Mouse (Mus musculus) kidney, adult 11 months (tissue): ENCODE data around the gene Dhdds.

Experiments
- DNase-seq: peaks from one replicate; pipeline ENCODE4 v3.0.0; 2022

Dhdds gene

GRCm38 (mm10) chr4:133943791-133944190 lies 56.9 kb downstream of the Dhdds start:
- DNase-seq, result no peak

GRCm38 (mm10) chr4:133942679-133943078 lies 58.0 kb downstream of the Dhdds start:
- no peak for DNase-seq

GRCm38 (mm10) chr4:133941576-133941975 lies 59.1 kb downstream of the Dhdds start:
- no peak for DNase-seq

DNA sequence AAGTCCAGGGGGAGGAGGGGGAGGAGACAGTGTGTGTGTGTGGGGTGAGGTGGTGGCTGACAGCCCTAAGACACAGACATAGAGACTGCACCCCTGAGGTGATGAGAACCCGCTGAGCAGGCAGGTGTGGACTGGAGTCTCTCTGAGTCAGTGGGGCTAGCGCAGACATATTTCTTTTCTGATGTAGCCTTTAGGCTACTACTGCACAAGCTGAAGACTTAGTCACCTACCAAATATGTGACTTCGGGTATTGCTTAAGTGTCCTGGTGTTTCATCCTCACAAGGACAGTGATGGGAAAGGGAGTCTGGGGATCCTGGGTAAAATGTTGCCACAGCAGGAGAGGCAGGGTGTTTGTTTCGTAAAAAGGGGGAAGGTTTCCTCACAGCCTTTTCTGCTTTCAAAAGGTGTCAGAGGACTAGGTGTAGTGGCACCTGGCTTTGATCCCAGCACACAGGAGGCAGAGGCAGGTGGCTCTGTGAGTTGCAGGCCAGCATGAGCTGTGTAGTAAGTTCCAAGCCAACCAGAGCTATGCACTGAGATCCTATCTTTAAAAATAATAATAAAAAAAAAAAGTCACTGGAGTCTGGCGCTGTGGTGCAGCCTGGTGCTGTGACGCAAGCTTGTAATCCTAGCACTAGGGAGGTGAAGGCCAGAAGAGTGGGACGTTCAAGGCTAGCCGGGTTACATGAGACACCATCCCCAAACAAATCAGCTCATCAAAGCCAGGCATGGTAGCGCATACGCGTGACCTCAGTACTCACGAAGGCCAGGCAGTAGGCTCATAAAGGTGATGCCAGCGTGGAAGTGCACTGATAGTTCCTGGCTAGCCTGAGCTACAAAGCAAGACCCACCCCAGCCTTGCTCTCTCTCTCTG lies 60.1 kb downstream of the Dhdds start:
- DNase-seq, result no peak

GRCm38 (mm10) chr4:133938077-133938476 lies 62.6 kb downstream of the Dhdds start:
- DNase-seq, result no peak

- DNase-seq, result peak; percentile 45
Measured at GRCm38 (mm10) chr4:133931785-133932184, 68.9 kb downstream of the Dhdds start.

DNA sequence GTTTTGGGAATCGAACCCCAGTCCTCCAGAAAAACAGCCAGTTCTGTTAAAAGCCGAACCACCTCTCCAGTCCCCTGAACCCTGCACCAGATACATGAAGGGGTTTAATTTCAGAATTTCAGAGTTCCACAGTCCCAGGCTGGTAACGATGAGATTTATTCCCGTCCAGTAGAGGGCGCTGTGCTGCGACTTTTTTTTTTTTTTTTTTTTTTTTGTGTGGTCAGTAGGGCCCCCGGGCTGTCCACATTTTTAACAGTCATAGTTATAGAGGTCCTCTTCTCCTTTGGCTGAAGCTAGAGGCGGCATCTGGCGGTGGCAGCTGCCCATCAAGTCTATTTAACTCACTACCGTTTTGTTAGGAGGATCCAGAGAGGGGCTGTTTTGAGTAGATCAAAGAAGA lies 69.4 kb downstream of the Dhdds start:
- DNase-seq, result no peak

DNA sequence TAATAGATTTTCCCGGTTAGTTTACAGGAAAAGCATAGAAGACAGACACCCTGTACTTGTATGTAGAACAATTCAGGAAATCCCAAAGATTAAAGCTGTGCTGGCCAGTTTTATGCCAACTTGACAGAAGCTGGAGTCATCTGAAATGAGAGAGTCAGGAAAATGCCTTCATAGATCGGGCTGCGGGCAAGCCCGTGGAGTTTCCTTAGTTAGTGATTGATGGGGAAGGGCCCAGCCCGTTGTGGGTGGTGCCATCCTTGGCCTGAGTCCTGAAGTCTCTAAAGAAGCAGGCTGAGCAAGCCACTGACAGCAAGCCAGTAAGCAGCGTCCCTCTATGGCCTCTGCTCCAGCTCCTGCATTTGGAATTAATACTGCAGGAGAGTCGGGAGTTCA lies 71.4 kb downstream of the Dhdds start:
- peak; percentile 37 for DNase-seq

DNA sequence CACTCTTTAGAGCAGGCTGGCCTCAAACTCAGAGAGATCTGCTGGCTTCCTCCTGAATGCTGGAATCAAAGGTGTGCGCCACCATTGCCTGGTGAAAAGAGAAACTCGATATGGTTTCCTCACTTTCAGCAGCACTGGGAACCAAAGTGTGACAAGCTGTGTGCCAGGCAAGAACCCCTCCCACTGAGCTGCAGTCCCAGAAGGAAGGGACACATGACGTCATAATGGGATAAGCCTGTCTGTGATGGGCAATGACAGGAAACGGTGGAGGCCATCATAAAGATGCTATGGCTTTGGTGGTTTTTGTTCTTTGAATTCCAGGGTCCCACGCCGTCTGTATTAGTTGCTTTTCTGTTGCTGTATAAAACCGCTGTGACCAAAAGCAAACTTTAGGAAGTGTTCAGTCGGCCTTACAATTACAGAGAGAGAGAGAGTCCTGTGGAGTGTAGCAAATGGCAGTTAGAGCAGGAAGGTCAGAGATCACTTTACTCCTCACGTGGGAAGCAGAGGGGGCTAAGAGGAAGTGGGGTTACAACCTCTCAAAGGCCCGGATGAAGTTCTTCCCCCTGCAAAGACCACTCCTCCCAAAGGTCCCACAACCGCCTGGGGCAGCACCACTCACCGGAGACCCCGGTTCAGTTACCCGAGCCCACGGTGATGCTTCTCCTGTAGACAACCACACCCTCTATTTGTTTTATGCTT lies 72.0 kb downstream of the Dhdds start:
- DNase-seq, result no peak

DNA sequence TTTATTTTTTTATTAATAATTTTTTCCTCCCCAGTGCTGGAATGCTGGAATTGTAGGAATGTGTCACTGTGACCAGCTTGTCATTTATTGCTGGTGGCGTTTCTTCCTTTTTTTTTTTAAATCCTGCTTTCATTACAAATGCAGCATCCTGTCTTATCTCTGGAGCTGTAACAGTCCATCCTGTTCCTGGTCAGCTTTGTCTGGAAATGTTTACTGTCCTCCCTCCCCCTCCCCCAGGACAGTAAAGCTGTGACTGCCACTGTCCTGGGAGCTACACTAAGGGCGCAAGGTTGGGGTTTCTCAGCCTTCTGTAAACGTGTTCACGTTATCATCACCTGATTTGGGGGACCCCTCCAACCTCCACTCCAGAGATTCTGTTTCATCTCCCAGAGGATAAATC lies 75.5 kb downstream of the Dhdds start:
- no peak for DNase-seq

DNA sequence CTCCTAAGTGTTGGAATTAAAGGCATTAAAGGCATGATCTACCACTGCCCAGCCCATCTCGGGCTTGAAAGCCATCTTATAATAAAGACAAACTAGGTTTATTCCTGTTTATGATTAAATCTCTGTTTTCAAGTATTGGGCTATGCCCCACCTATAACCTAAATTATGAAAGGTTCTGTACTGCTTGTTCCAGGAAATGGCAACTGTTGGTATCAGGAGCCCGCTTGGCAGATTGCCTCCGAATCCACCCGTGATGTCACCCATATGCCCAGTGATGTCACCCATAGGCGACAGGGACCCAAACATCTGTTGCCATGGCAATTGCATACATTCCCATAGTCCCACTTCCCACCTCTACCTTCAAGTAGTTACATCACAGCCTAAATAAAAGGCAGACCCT lies 77.0 kb downstream of the Dhdds start:
- no peak for DNase-seq
